Mouse (Mus musculus): ENCODE measurements around the gene Rmnd5a.

GRCm38 (mm10) chr6:71420848-71421247, 19.6 kb downstream of the Rmnd5a start:
- TF ChIP-seq FLI1 (IDR thresholded peaks at IDR 0.05; ENCODE audit: low read length) (no peak), GATA1 (IDR thresholded peaks at IDR 0.05; ENCODE audit: borderline replicate concordance, low read length) (no peak)

All from megakaryocyte, embryonic 14.5 days (primary cell).